Mouse (Mus musculus) right cerebral cortex, postnatal 36 days (tissue): Measurements from ENCODE around the gene Dnmt3l.
A peak's percentile ranks its signal among the peaks of the same experiment; 100 is the strongest.
"Not testable (repeated sequence)": the region's sequence is repeated elsewhere in the genome, so short reads cannot be mapped to it uniquely, and the experiment has no call there.

ENCODE experiments used
- DNase-seq, 2 experiments: peaks; one replicate each; pipeline ENCODE4 v3.0.0; 2022; ENCODE audit warnings: low spot score in 2 of 2, mixed read lengths in 1 of 2

Dnmt3l gene

GRCm38 (mm10) chr10:78084073-78084472 is 42.3 kb downstream of the Dnmt3l start:
- no peak for DNase-seq

- no peak for DNase-seq
Observed at GRCm38 (mm10) chr10:78085711-78086110, 44.0 kb downstream of the Dnmt3l start.

GRCm38 (mm10) chr10:78086444-78087061 is 44.8 kb downstream of the Dnmt3l start:
- DNase-seq: no peak

- no peak for DNase-seq
Observed at GRCm38 (mm10) chr10:78087101-78087511, 45.4 kb downstream of the Dnmt3l start.

GRCm38 (mm10) chr10:78090246-78090645 is 48.5 kb downstream of the Dnmt3l start:
- no peak for DNase-seq

GRCm38 (mm10) chr10:78090706-78091491 is 49.2 kb downstream of the Dnmt3l start:
- DNase-seq: no peak

- no peak for DNase-seq
Observed at GRCm38 (mm10) chr10:78091865-78092724, 50.3 kb downstream of the Dnmt3l start.

- DNase-seq: no peak
Observed at GRCm38 (mm10) chr10:78092725-78093029, 50.9 kb downstream of the Dnmt3l start.

- DNase-seq: no peak
Observed at GRCm38 (mm10) chr10:78095221-78095620, 53.5 kb downstream of the Dnmt3l start.

- DNase-seq: no peak
Observed at GRCm38 (mm10) chr10:78095954-78096931, 54.5 kb downstream of the Dnmt3l start.

GRCm38 (mm10) chr10:78099860-78100259 is 58.1 kb downstream of the Dnmt3l start:
- DNase-seq: not testable (repeated sequence)

GRCm38 (mm10) chr10:78100989-78101780 is 59.4 kb downstream of the Dnmt3l start:
- DNase-seq: no peak

GRCm38 (mm10) chr10:78104555-78105490 is 63.1 kb downstream of the Dnmt3l start:
- DNase-seq: no peak

GRCm38 (mm10) chr10:78105548-78105947 is 63.8 kb downstream of the Dnmt3l start:
- DNase-seq: peak; percentile 13 to 34
